Mouse (Mus musculus): ENCODE results near the gene Pank3. TPM values are rescaled to one million over a fixed set of nuclear protein-coding genes. Genes with fewer than 3 reads are reported as not detected.

Pank3 gene
- total and polyA plus RNA-seq, 2 experiments from 2014 or later = 13.3 to 68.7 TPM

DNA sequence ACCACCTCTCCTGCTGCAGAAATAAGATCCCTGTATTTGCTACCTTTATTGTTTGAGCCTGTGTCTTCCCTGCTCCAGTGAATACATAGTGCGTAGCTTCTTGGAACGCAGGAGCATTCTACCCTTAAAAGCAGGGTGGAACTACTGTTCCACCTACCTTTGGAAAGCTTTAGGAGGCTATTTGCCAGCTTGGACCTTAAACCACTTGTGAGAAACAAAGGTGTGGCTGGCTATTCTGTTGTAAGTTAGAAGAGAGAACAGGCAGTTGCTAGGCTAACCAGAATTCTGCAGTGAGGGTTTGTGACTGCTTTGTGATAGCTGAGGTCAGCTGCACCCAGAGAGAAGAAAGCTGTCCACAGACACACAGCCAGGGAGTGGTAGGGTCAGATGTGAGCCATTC, 32.0 kb upstream of the Pank3 start:
- H3K27me3 ChIP-seq (ENCODE audit: insufficient read depth, low read length) = no peaks in the 10 kb centered on the region
- WGBS = 97% methylated on average over 2 of the region's 2 CpGs
- no peaks in the 10 kb centered on the region for H3K4me1 ChIP-seq (ENCODE audit: insufficient read depth, low read length)
- no peaks in the 10 kb centered on the region for H3K36me3 ChIP-seq (ENCODE audit: insufficient read depth, low read length)
- ATAC-seq = no peak
- no peaks in the 10 kb centered on the region for H3K9me3 ChIP-seq (ENCODE audit: low read length)
- H3K27ac ChIP-seq = no peak overlapping the region
- H3K9ac ChIP-seq (replicated peaks; ENCODE audit: low read length) = no peak overlapping the region
- no peak for DNase-seq (ENCODE audit: low spot score)
- H3K4me2 ChIP-seq (ENCODE audit: low read depth, low read length) = no peak overlapping the region
- H3K4me3 ChIP-seq (ENCODE audit: low read length) = no peak overlapping the region
- TF ChIP-seq CTCF (IDR thresholded peaks at IDR 0.05; ENCODE audit: low read depth) = no peak

DNA sequence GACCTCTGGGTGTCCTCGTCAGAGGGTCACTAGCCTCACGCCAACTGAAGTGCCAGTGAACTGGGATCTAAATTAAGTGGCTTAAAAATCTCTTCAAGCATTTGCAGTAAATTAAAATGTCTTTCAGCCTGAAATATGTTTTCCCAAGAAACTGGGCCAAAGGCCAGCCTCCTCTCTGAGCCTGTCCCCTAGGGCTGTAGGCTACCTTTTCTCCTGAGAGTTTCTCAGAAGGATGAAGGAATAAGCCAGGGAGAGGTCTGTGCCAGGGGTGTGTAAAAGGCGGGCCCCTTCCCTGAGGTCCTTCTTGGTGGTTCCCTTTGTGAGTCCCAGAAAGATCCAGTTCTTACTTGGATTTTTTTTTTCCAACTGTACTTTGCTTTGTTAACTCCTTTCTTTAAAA, 31.2 kb upstream of the Pank3 start:
- H3K4me1 ChIP-seq (ENCODE audit: insufficient read depth, low read length) = no peaks in the 10 kb centered on the region
- H3K27ac ChIP-seq = no peak overlapping the region
- DNase-seq (ENCODE audit: low spot score) (no peak), ATAC-seq (no peak)
- no peaks in the 10 kb centered on the region for H3K27me3 ChIP-seq (ENCODE audit: insufficient read depth, low read length)
- H3K4me2 ChIP-seq (ENCODE audit: low read depth, low read length) = no peak overlapping the region
- no peak for TF ChIP-seq CTCF (IDR thresholded peaks at IDR 0.05; ENCODE audit: low read depth)
- H3K36me3 ChIP-seq (ENCODE audit: insufficient read depth, low read length) = no peaks in the 10 kb centered on the region
- no peak overlapping the region for H3K4me3 ChIP-seq (ENCODE audit: low read length)
- H3K9me3 ChIP-seq (ENCODE audit: low read length) = no peaks in the 10 kb centered on the region
- 72% methylated on average over 3 of the region's 3 CpGs for WGBS
- no peak overlapping the region for H3K9ac ChIP-seq (replicated peaks; ENCODE audit: low read length)

DNA sequence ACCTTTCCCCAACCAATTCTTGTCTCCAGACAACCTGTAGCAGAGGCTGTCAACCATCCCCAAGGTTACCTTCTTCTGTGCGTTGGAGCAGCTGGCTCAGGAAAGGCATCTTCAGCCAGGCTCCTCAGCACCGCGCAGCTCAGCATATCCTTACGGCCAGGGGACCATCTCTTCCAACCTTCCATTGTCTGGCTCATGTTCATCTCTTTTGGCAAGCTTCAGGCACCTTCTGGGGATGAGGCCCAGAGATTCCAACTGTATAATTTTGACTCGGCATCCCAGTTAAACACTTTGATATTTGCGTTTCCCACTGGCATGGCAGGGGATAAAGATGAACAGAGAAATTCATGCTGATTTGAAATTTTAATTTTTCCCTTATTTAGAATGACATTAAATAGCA, 25.7 kb upstream of the Pank3 start:
- Histone ChIP-seq H3K27ac (no peak overlapping the region), H3K27me3 (ENCODE audit: insufficient read depth, low read length) (no peaks in the 10 kb centered on the region), H3K4me1 (ENCODE audit: insufficient read depth, low read length) (no peaks in the 10 kb centered on the region), H3K4me2 (ENCODE audit: low read depth, low read length) (no peak overlapping the region), H3K36me3 (ENCODE audit: insufficient read depth, low read length) (no peaks in the 10 kb centered on the region), H3K4me3 (ENCODE audit: low read length) (no peak overlapping the region), H3K9ac (replicated peaks; ENCODE audit: low read length) (no peak overlapping the region), H3K9me3 (ENCODE audit: low read length) (no peaks in the 10 kb centered on the region)
- WGBS = 72% methylated on average over 6 of the region's 6 CpGs
- ATAC-seq (no peak), DNase-seq (ENCODE audit: low spot score) (no peak)
- no peak for TF ChIP-seq CTCF (IDR thresholded peaks at IDR 0.05; ENCODE audit: low read depth)

DNA sequence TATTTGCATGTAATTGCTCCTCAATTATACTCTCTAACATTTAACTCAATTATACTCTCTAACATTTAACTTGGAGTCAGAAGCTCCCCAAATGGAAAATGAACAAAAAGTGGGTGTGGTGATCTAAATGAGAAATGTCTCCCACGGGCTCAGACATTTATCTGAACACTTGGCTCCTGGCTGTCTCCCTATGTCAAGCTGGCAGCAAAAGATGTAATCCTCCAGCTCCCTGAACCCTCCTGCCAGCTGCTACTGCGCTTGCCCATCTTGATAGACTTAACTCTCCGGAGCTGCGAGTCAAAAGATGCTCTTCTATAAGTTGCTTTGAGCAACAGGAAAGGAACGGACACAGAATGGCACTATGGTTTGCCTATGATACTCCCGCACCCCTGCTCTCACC, 24.7 kb upstream of the Pank3 start:
- ATAC-seq = no peak
- no peak overlapping the region for H3K27ac ChIP-seq
- no peak for TF ChIP-seq CTCF (IDR thresholded peaks at IDR 0.05; ENCODE audit: low read depth)
- no peak overlapping the region for H3K4me2 ChIP-seq (ENCODE audit: low read depth, low read length)
- H3K9ac ChIP-seq (replicated peaks; ENCODE audit: low read length) = no peak overlapping the region
- H3K36me3 ChIP-seq (ENCODE audit: insufficient read depth, low read length) = no peaks in the 10 kb centered on the region
- no peaks in the 10 kb centered on the region for H3K27me3 ChIP-seq (ENCODE audit: insufficient read depth, low read length)
- 83% methylated on average over 6 of the region's 6 CpGs for WGBS
- no peak overlapping the region for H3K4me3 ChIP-seq (ENCODE audit: low read length)
- H3K4me1 ChIP-seq (ENCODE audit: insufficient read depth, low read length) = no peaks in the 10 kb centered on the region
- H3K9me3 ChIP-seq (ENCODE audit: low read length) = no peaks in the 10 kb centered on the region
- peak; percentile 24 for DNase-seq (ENCODE audit: low spot score)

DNA sequence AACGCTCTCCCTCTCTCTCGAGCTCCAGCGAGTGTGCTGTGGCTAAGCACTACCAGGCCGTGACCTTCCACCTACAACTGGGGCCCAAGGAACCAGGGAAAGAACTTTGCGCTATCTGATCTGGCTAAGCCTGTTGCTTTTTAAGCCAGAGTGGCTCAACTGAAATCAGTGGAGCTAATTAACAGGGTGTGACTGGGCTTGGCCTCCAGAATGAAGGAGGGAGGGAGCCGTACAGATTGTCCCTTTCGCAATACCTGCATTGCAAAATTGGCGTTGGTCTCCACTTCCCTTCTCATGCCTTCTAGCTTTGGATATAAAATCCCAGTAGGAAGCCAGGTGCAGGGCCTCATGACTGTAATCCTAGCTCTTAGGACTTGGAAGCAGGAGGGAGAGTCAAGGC, 18.7 kb upstream of the Pank3 start:
- Histone ChIP-seq H3K9ac (replicated peaks; ENCODE audit: low read length) (no peak overlapping the region), H3K4me2 (ENCODE audit: low read depth, low read length) (no peak overlapping the region), H3K4me3 (ENCODE audit: low read length) (no peak overlapping the region), H3K27me3 (ENCODE audit: insufficient read depth, low read length) (no peaks in the 10 kb centered on the region), H3K36me3 (ENCODE audit: insufficient read depth, low read length) (no peaks in the 10 kb centered on the region), H3K4me1 (ENCODE audit: insufficient read depth, low read length) (no peaks in the 10 kb centered on the region), H3K9me3 (ENCODE audit: low read length) (no peaks in the 10 kb centered on the region), H3K27ac (no peak overlapping the region)
- TF ChIP-seq CTCF (IDR thresholded peaks at IDR 0.05; ENCODE audit: low read depth) = no peak
- DNase-seq (ENCODE audit: low spot score) (no peak), ATAC-seq (no peak)
- 81% methylated on average over 8 of the region's 8 CpGs for WGBS

DNA sequence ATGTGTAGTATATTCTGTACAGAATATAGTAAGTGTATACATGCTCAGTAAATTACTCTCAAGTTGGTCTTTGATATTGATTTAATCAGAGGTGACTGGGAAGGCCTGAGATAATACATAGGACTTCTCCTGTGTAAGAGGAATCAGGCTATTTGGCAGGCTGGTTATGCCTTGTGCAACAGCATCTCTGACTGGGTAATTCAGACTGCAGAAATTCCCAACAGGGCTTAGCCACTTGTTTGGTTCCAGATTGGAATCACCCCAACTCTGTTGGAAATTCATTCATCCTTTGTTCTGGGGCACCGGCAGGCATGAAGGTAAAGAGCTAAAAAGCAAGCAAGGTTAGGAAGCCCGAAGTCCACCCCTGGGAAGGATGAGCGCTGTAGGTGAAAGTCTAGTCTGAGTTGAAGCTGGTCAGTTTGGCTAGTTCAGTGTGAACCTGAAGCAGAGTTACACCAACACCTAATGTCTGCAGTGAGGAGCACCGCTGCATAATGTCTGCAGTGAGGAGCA, 14.3 kb upstream of the Pank3 start:
- ATAC-seq = no peak
- WGBS = 71% methylated on average over 4 of the region's 4 CpGs
- H3K27me3 ChIP-seq (ENCODE audit: insufficient read depth, low read length) = no peaks in the 10 kb centered on the region
- TF ChIP-seq CTCF (IDR thresholded peaks at IDR 0.05; ENCODE audit: low read depth) = no peak
- no peaks in the 10 kb centered on the region for H3K4me1 ChIP-seq (ENCODE audit: insufficient read depth, low read length)
- H3K9me3 ChIP-seq (ENCODE audit: low read length) = no peaks in the 10 kb centered on the region
- no peak overlapping the region for H3K4me2 ChIP-seq (ENCODE audit: low read depth, low read length)
- H3K4me3 ChIP-seq (ENCODE audit: low read length) = no peak overlapping the region
- no peaks in the 10 kb centered on the region for H3K36me3 ChIP-seq (ENCODE audit: insufficient read depth, low read length)
- DNase-seq (ENCODE audit: low spot score) = no peak
- H3K9ac ChIP-seq (replicated peaks; ENCODE audit: low read length) = no peak overlapping the region
- H3K27ac ChIP-seq = no peak overlapping the region

DNA sequence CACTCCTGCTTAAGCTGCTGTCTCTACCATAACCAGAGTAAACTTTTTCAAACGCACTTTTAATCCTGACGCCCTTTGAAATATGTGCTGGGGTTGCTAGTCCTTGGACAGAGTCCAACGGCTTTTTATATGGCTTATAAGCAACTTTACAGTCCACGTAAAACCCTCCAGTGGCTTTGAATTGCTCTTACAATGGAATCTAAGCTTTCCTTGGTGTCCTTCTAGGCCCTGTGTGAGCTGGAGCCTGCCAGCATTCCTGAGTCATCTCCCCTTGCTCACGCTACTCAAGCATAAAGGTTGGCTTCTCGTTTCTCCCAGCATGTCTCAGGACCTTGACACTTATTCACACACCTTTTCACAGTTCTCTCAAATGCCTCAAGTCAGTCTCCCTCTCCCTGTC, 13.7 kb upstream of the Pank3 start:
- no peak for TF ChIP-seq CTCF (IDR thresholded peaks at IDR 0.05; ENCODE audit: low read depth)
- Histone ChIP-seq H3K4me1 (ENCODE audit: insufficient read depth, low read length) (no peaks in the 10 kb centered on the region), H3K4me2 (ENCODE audit: low read depth, low read length) (no peak overlapping the region), H3K27me3 (ENCODE audit: insufficient read depth, low read length) (no peaks in the 10 kb centered on the region), H3K9ac (replicated peaks; ENCODE audit: low read length) (no peak overlapping the region), H3K27ac (no peak overlapping the region), H3K4me3 (ENCODE audit: low read length) (no peak overlapping the region), H3K9me3 (ENCODE audit: low read length) (no peaks in the 10 kb centered on the region), H3K36me3 (ENCODE audit: insufficient read depth, low read length) (no peaks in the 10 kb centered on the region)
- DNase-seq (ENCODE audit: low spot score) = no peak
- 45% methylated on average over 6 of the region's 6 CpGs for WGBS
- no peak for ATAC-seq
